Mouse (Mus musculus): ENCODE measurements around the gene Olfr444. TPM values are rescaled to one million over a fixed set of nuclear protein-coding genes. Genes with fewer than 3 reads are reported as not detected.

The Olfr444 gene
- not detected for total RNA-seq (2021)
- long read RNA-seq, experiment 1, result 0 reads
- long read RNA-seq, experiment 2, result 0 reads

DNA sequence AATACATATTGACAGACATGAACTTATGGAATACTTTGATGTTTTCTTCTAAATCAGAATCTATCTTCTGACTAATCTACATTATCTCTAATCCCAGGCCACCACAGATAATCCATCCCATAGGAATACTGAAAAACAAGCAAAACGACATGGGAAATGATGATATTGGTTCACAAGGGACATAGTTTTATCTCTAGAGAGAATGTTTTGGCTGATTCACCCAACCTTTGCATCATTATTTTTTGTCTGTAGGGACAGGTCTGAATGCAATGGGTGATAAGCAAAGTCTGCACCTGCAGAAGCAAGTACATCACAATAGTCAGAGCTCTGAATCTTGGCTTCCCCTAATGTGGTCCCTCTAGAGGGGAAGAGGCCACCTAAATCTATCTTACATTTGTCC is at the start of gene Olfr444:
TSS of gene Olfr444 (plus strand) at position 301 of the 400 bp plus-strand sequence.
- DNase-seq, result no peak

DNA sequence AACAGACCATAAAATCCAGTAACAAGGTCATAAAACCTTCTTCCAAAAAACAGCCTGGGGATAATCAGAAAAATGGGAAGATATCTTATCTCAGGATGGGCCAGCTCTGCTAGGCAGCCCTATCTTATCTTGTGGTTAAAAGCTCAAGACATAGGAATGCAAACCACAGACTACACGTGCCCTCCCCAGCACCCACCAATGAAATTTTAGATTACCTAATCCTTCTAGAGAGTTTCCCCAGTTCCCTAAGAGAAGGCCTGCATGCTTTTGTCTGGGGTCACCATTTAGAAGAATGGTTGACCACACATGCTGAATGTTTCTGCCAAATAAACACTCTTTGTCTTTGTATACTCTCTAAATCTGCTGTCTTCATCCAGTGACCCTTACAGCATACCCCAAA is 48.5 kb upstream of the Olfr444 start:
- DNase-seq, result no peak

- DNase-seq, result no peak
Measured at GRCm38 (mm10) chr6:42908578-42908977, 40.3 kb upstream of the Olfr444 start, which contains the start of gene Olfr447. TSS of gene Olfr447 (plus strand) at chr6:42908878.

GRCm38 (mm10) chr6:42921077-42921476 is 27.8 kb upstream of the Olfr444 start, which contains the start of gene Olfr446:
TSS of gene Olfr446 (plus strand) at chr6:42921377.
- no peak for DNase-seq

DNA sequence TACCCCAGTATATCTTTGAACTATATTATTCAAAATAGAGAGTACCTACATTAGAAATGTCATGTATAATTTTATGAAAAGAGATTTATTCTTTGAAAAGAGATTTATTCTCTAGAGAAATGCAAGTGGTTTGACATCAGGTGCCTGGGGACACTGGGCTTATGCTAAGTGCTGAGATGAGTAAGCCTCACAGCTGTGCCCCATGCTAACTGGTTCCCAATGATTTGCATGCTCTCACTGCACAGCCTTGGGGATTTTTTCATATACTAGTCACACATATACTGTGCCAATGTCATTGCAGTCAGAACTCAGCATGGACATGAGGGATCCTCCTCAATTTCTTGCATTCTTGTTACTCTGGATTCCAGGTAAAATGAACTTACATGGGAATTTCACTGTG is 31.5 kb downstream of the Olfr444 start:
- DNase-seq, result no peak

Other genes starting within 250 kb of the Olfr444 start
- 10 to 100 TPM; 71.7 to 85.6 TPM for gene Tcaf1, start 239.0 kb upstream of the Olfr444 start, total RNA-seq (2021)
- not detected for gene Olfr453, start 209.7 kb upstream of the Olfr444 start, total RNA-seq (2021)
- not detected for gene Olfr38, start 192.7 kb upstream of the Olfr444 start, total RNA-seq (2021)
- not detected for gene Olfr452, start 164.0 kb upstream of the Olfr444 start, total RNA-seq (2021)
- gene Olfr450, start 137.1 kb upstream of the Olfr444 start, total RNA-seq (2021), result not detected
- not detected for gene Olfr449, start 114.7 kb upstream of the Olfr444 start, total RNA-seq (2021)
- not detected for gene Olfr448, start 58.6 kb upstream of the Olfr444 start, total RNA-seq (2021)
- gene Olfr447, start 40.2 kb upstream of the Olfr444 start, total RNA-seq (2021), result not detected
- not detected for gene Olfr446, start 27.7 kb upstream of the Olfr444 start, total RNA-seq (2021)
- not detected for gene Olfr441, start 157.3 kb downstream of the Olfr444 start, total RNA-seq (2021)
- gene Olfr237-ps1, start 197.5 kb downstream of the Olfr444 start, total RNA-seq (2021), result not detected
- gene Olfr437, start 214.2 kb downstream of the Olfr444 start, total RNA-seq (2021), result not detected
- gene Olfr13, start 223.1 kb downstream of the Olfr444 start, total RNA-seq (2021), result not detected
- gene Olfr435, start 248.1 kb downstream of the Olfr444 start, total RNA-seq (2021), result not detected